Mouse (Mus musculus): ENCODE measurements around the gene Eml2. TPM values are rescaled to one million over a fixed set of nuclear protein-coding genes. Genes with fewer than 3 reads are reported as not detected.

Eml2 gene
- polyA plus RNA-seq, 1 experiment from 2014 or later, result 3.4 TPM

DNA sequence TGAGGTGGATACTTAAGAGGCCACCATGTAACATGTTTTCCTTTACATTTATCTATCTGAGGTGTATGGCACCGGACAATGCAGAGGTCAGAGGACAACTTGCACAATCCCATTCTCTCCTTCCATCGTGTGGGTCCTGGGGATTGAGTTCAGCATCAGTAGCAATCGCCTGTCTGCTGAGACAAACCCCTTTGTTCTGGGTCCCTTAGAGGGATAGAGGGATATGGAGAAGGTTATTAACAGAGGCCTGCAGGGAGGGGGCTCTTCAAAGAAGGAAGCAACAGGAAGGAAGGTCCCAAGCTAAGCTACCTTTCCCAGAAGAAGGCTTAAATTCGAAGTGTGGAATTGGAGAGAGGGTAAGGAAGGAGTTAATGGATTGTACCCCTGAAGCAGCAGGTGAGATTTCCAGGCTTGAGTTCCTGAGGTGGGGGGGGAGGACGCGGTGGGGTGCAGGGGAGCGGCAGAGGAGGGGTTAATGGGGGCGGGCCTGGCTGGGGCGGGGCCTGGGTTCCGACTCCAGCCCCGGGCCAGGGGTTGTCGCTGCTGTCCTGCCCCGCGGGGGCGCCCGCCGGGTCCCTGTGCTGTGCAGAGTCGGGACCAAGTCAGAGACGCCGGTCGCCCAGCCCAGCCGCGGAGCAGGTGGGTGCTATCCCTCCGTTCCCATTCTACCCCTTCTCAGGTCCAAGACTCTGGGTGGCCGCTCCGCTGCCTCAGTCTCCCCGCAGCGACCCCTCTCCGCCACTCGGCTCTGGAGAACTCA is 36.0 kb downstream of the Eml2 start, which contains the start of gene Gpr4:
TSS of gene Gpr4 (plus strand) at position 543 of the 760 bp plus-strand sequence.
- Histone ChIP-seq H3K4me2 (ENCODE audit: low read length) (peak within 1 kb of the TSS; percentile 63), H3K9me3 (replicated peaks; ENCODE audit: control insufficient read depth, low read length) (no peaks in the 10 kb centered on the region), H3K36me3 (ENCODE audit: control insufficient read depth, insufficient read depth, low read length) (no peaks in the 10 kb centered on the region), H3K27me3 (replicated peaks; ENCODE audit: control insufficient read depth, insufficient read depth, low read length) (no peaks in the 10 kb centered on the region), H3K9ac (ENCODE audit: low read length) (peak within 1 kb of the TSS; percentile 53), H3K27ac (ENCODE audit: low read depth, low read length) (no peak within 1 kb of the TSS), H3K4me1 (ENCODE audit: control insufficient read depth, insufficient read depth, low read length) (peaks cover 3% of the 10 kb centered on the region; the same call in 1 of the 2 replicates), H3K4me3 (ENCODE audit: low read depth, low read length) (peak within 1 kb of the TSS; percentile 39)
- DNase-seq (ENCODE audit: low spot score) (peak; percentile 35), ATAC-seq (peak; percentile 76)
- 2% methylated on average over 29 of the region's 30 CpGs for WGBS

DNA sequence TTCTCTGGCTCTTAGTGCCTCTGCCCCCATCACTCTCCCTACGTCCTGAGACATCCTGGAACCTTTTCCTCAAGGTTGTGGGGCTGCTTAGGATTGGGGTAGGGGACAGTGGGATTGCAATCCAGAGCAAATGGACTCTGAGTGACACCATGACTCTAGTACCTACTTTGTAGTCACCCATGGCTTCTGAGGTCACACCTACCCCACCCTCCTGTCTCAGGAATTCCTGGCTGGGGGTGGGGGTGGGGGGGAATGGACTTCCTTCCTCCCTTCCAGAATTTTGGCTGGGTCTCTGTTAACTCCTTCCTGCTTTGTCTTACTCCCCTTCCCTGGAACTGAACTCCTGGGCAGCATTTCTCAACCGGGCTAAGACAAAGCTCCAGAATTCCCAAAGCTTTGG is 37.2 kb downstream of the Eml2 start:
- Histone ChIP-seq H3K27ac (ENCODE audit: low read depth, low read length) (no peak overlapping the region), H3K4me1 (ENCODE audit: control insufficient read depth, insufficient read depth, low read length) (peaks cover 3% of the 10 kb centered on the region; the same call in 1 of the 2 replicates), H3K9ac (ENCODE audit: low read length) (no peak overlapping the region), H3K27me3 (replicated peaks; ENCODE audit: control insufficient read depth, insufficient read depth, low read length) (no peaks in the 10 kb centered on the region), H3K36me3 (ENCODE audit: control insufficient read depth, insufficient read depth, low read length) (no peaks in the 10 kb centered on the region), H3K9me3 (replicated peaks; ENCODE audit: control insufficient read depth, low read length) (no peaks in the 10 kb centered on the region), H3K4me2 (ENCODE audit: low read length) (no peak overlapping the region), H3K4me3 (ENCODE audit: low read depth, low read length) (no peak overlapping the region)
- WGBS, result 73% methylated on average over 2 of the region's 2 CpGs
- ATAC-seq (no peak), DNase-seq (ENCODE audit: low spot score) (no peak)

DNA sequence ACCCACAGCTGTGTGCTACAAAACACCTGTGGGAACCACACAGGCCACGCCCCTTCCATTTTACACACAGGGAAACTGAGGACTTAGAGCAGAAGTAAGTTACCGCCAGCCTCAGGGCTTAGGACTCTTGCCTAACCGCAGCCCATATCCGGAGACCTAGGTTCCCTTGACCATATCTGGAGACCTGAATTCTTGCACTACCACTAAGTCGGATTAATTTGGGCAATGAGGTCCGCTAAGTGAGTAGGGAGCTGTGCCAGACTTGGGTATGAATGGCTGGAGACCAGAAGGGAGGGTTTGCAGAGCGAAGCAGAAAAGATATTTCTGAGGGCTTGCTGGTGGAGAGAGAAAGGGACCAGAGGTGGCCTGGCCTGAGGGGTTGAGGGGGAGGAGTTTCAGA is 38.1 kb downstream of the Eml2 start:
- H3K27ac ChIP-seq (ENCODE audit: low read depth, low read length), result no peak overlapping the region
- H3K36me3 ChIP-seq (ENCODE audit: control insufficient read depth, insufficient read depth, low read length), result no peaks in the 10 kb centered on the region
- ATAC-seq (no peak), DNase-seq (ENCODE audit: low spot score) (no peak)
- H3K27me3 ChIP-seq (replicated peaks; ENCODE audit: control insufficient read depth, insufficient read depth, low read length), result no peaks in the 10 kb centered on the region
- 63% methylated on average over 7 of the region's 7 CpGs for WGBS
- H3K9ac ChIP-seq (ENCODE audit: low read length), result no peak overlapping the region
- H3K4me1 ChIP-seq (ENCODE audit: control insufficient read depth, insufficient read depth, low read length), result peaks cover 3% of the 10 kb centered on the region; the same call in 1 of the 2 replicates
- H3K4me3 ChIP-seq (ENCODE audit: low read depth, low read length), result no peak overlapping the region
- H3K4me2 ChIP-seq (ENCODE audit: low read length), result no peak overlapping the region
- no peaks in the 10 kb centered on the region for H3K9me3 ChIP-seq (replicated peaks; ENCODE audit: control insufficient read depth, low read length)

DNA sequence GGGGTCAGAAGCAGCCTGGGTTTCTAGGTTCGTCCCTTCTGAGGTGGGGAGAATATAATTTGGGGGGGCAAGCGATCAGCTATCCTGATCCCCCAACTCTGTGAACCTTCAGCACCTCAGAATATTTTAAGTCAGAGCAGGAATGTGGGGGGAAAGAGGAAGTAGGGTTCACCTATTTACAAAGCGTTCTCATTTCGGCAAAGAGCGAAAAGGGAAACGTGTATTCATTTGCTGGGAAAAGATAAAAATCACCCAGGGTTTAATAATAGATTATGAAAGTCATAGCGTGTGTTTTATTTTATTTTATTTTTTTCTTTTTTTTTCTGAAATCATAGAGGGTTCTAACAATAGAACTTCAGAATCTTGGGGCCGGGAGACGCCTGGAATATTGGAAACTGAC is 38.7 kb downstream of the Eml2 start:
- no peak overlapping the region for H3K4me3 ChIP-seq (ENCODE audit: low read depth, low read length)
- no peak overlapping the region for H3K27ac ChIP-seq (ENCODE audit: low read depth, low read length)
- WGBS, result 74% methylated on average over 9 of the region's 9 CpGs
- peaks cover 3% of the 10 kb centered on the region; the same call in 1 of the 2 replicates for H3K4me1 ChIP-seq (ENCODE audit: control insufficient read depth, insufficient read depth, low read length)
- H3K4me2 ChIP-seq (ENCODE audit: low read length), result no peak overlapping the region
- no peak for DNase-seq (ENCODE audit: low spot score)
- H3K9me3 ChIP-seq (replicated peaks; ENCODE audit: control insufficient read depth, low read length), result no peaks in the 10 kb centered on the region
- H3K9ac ChIP-seq (ENCODE audit: low read length), result no peak overlapping the region
- H3K27me3 ChIP-seq (replicated peaks; ENCODE audit: control insufficient read depth, insufficient read depth, low read length), result no peaks in the 10 kb centered on the region
- no peak for ATAC-seq
- H3K36me3 ChIP-seq (ENCODE audit: control insufficient read depth, insufficient read depth, low read length), result no peaks in the 10 kb centered on the region

DNA sequence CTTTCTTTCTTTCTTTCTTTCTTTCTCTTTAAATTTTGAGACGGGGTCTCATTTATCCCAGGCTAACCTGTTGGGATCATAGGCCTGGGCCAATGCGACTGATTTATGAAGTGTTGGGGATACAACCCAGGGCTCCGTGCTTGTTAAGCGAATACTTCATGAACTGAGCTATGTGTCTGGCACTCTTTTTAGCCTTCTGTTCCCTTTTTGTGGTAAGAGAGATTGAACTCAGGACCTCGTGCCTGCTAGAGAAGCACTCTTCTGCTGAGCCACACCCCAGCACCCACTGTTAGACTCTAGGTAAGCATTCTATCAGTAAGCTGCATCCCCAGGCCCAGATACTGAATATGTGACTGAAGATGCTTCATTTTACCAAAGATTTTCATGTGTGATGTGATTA is 41.3 kb downstream of the Eml2 start:
- Histone ChIP-seq H3K4me2 (ENCODE audit: low read length) (no peak overlapping the region), H3K9ac (ENCODE audit: low read length) (no peak overlapping the region), H3K4me3 (ENCODE audit: low read depth, low read length) (no peak overlapping the region), H3K9me3 (replicated peaks; ENCODE audit: control insufficient read depth, low read length) (no peaks in the 10 kb centered on the region), H3K36me3 (ENCODE audit: control insufficient read depth, insufficient read depth, low read length) (no peaks in the 10 kb centered on the region), H3K27me3 (replicated peaks; ENCODE audit: control insufficient read depth, insufficient read depth, low read length) (no peaks in the 10 kb centered on the region), H3K4me1 (ENCODE audit: control insufficient read depth, insufficient read depth, low read length) (no peaks in the 10 kb centered on the region), H3K27ac (ENCODE audit: low read depth, low read length) (no peak overlapping the region)
- 72% methylated on average over 5 of the region's 5 CpGs for WGBS
- DNase-seq (ENCODE audit: low spot score) (no peak), ATAC-seq (no peak)

DNA sequence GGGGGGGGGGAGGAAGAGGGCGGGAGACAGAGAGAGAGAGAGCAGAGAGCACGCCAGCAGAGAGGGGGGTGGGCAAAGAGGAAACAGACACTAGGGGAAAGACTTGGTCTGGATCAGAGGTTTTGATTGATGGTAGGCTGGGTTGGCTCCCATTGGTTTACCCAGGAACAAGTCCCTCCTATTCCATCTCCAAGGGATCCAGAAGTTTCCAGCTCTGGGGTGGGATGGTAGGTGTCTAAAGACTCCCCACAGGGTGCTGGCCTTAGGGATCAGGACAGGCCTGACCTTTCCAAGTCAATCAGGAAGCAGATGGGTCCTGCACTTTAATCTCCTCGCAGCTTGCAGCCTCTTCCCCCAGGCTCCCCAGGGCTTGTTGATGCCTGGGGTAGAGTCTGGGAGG is 41.7 kb downstream of the Eml2 start:
- Histone ChIP-seq H3K4me3 (ENCODE audit: low read depth, low read length) (no peak overlapping the region), H3K27me3 (replicated peaks; ENCODE audit: control insufficient read depth, insufficient read depth, low read length) (no peaks in the 10 kb centered on the region), H3K4me2 (ENCODE audit: low read length) (no peak overlapping the region), H3K9me3 (replicated peaks; ENCODE audit: control insufficient read depth, low read length) (no peaks in the 10 kb centered on the region), H3K9ac (ENCODE audit: low read length) (no peak overlapping the region), H3K36me3 (ENCODE audit: control insufficient read depth, insufficient read depth, low read length) (no peaks in the 10 kb centered on the region), H3K4me1 (ENCODE audit: control insufficient read depth, insufficient read depth, low read length) (no peaks in the 10 kb centered on the region), H3K27ac (ENCODE audit: low read depth, low read length) (no peak overlapping the region)
- 15% methylated on average over 1 of the region's 3 CpGs for WGBS
- ATAC-seq (no peak), DNase-seq (ENCODE audit: low spot score) (no peak)

DNA sequence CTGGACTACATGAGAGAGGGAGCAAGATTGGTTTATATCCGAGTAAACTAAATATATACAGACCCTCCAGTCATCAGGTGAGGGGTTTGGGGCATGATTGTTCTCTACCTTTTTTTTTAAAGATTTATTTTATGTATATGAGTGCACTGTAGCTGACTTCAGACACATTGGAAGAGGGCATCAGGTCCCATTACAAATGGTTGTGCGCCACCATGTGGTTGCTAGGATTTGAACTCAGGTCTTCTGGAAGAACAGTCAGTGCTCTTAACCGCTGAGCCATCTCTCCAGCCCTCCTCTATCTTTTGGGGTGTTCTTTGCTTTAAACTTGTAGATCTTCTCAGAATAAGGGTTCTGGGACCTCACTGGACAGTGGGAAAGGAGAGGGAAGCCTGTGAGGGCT is 43.8 kb downstream of the Eml2 start:
- no peak for ATAC-seq
- no peak overlapping the region for H3K4me2 ChIP-seq (ENCODE audit: low read length)
- H3K27ac ChIP-seq (ENCODE audit: low read depth, low read length), result no peak overlapping the region
- H3K4me1 ChIP-seq (ENCODE audit: control insufficient read depth, insufficient read depth, low read length), result no peaks in the 10 kb centered on the region
- H3K36me3 ChIP-seq (ENCODE audit: control insufficient read depth, insufficient read depth, low read length), result no peaks in the 10 kb centered on the region
- no peaks in the 10 kb centered on the region for H3K27me3 ChIP-seq (replicated peaks; ENCODE audit: control insufficient read depth, insufficient read depth, low read length)
- H3K4me3 ChIP-seq (ENCODE audit: low read depth, low read length), result no peak overlapping the region
- WGBS, result 60% methylated on average over 3 of the region's 3 CpGs
- no peak overlapping the region for H3K9ac ChIP-seq (ENCODE audit: low read length)
- H3K9me3 ChIP-seq (replicated peaks; ENCODE audit: control insufficient read depth, low read length), result no peaks in the 10 kb centered on the region
- DNase-seq (ENCODE audit: low spot score), result no peak

DNA sequence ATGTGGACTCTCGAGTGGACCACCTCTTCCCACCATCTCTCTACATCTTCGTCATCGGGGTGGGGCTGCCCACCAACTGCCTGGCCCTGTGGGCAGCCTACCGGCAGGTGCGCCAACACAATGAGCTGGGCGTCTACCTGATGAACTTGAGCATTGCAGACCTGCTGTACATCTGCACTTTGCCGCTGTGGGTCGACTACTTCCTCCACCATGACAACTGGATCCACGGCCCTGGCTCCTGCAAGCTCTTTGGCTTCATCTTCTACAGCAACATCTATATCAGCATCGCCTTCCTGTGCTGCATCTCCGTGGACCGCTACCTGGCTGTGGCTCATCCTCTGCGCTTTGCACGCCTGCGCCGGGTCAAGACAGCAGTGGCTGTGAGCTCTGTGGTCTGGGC is 46.0 kb downstream of the Eml2 start:
- no peak overlapping the region for H3K4me3 ChIP-seq (ENCODE audit: low read depth, low read length)
- no peak overlapping the region for H3K4me2 ChIP-seq (ENCODE audit: low read length)
- H3K27ac ChIP-seq (ENCODE audit: low read depth, low read length), result no peak overlapping the region
- H3K27me3 ChIP-seq (replicated peaks; ENCODE audit: control insufficient read depth, insufficient read depth, low read length), result no peaks in the 10 kb centered on the region
- H3K4me1 ChIP-seq (ENCODE audit: control insufficient read depth, insufficient read depth, low read length), result peaks cover 6% of the 10 kb centered on the region
- no peaks in the 10 kb centered on the region for H3K9me3 ChIP-seq (replicated peaks; ENCODE audit: control insufficient read depth, low read length)
- ATAC-seq (no peak), DNase-seq (ENCODE audit: low spot score) (no peak)
- no peaks in the 10 kb centered on the region for H3K36me3 ChIP-seq (ENCODE audit: control insufficient read depth, insufficient read depth, low read length)
- WGBS, result 94% methylated on average over 16 of the region's 16 CpGs
- no peak overlapping the region for H3K9ac ChIP-seq (ENCODE audit: low read length)

DNA sequence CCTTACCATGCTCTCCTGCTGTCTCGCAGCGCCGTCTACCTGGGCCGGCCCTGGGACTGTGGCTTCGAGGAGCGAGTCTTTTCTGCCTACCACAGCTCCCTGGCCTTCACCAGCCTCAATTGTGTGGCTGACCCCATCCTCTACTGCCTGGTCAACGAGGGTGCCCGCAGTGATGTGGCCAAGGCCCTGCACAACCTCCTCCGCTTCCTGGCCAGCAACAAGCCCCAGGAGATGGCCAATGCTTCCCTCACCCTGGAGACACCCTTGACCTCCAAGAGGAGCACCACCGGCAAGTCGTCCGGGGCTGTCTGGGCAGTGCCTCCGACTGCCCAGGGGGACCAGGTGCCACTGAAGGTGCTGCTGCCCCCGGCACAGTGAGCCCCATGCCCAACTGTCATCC is 46.7 kb downstream of the Eml2 start:
- ATAC-seq (no peak), DNase-seq (ENCODE audit: low spot score) (no peak)
- 93% methylated on average over 14 of the region's 14 CpGs for WGBS
- Histone ChIP-seq H3K27ac (ENCODE audit: low read depth, low read length) (no peak overlapping the region), H3K27me3 (replicated peaks; ENCODE audit: control insufficient read depth, insufficient read depth, low read length) (no peaks in the 10 kb centered on the region), H3K4me3 (ENCODE audit: low read depth, low read length) (no peak overlapping the region), H3K9ac (ENCODE audit: low read length) (no peak overlapping the region), H3K4me2 (ENCODE audit: low read length) (no peak overlapping the region), H3K4me1 (ENCODE audit: control insufficient read depth, insufficient read depth, low read length) (peaks cover 6% of the 10 kb centered on the region), H3K36me3 (ENCODE audit: control insufficient read depth, insufficient read depth, low read length) (no peaks in the 10 kb centered on the region), H3K9me3 (replicated peaks; ENCODE audit: control insufficient read depth, low read length) (no peaks in the 10 kb centered on the region)

Measured in forebrain, embryonic 14.5 days (tissue).